Mouse (Mus musculus) G1E (cell line): ENCODE data around the gene Fam171b.

Experiments
- CTCF ChIP-seq: IDR thresholded peaks from 2 replicates; pipeline ENCODE4 v1.5.1; 2012; ENCODE audit warnings: low read depth, low read length, inconsistent platforms, mixed read lengths
- GATA1 ChIP-seq: IDR thresholded peaks from 2 replicates; pipeline ENCODE4 v1.6.1; 2012; ENCODE audit warnings: borderline replicate concordance, low read length, inconsistent platforms, mixed read lengths
- GATA2 ChIP-seq: IDR thresholded peaks from 2 replicates; pipeline ENCODE4 v1.6.1; 2012; ENCODE audit warnings: low read depth, low read length, inconsistent platforms, borderline replicate concordance
- TAL1 ChIP-seq: conservative IDR thresholded peaks from 2 replicates; pipeline ENCODE4 v1.6.1; 2012; ENCODE audit warnings: low read depth, low read length, inconsistent platforms, mixed read lengths

DNA sequence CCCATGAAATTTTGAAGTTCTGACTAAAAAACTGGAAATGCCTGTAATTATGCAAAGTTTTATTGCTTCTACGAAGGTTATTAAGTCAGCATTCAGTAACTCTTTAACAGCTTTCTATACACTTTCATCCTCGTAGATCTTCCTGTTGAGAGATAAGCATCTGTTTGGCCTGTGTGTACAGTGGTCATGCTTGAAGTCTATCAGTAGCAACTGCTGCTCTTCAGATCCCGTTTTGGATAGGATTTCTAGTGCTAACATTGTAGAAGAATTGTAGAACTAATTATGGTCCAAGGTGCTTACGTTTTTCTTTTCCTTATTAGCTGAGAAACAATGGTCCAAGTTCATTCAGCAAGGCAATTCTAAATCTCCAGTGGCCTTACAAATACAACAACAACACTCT, 16.7 kb upstream of the Fam171b start:
- TF ChIP-seq CTCF (no peak), GATA1 (no peak), TAL1 (no peak), GATA2 (no peak)
